ENCODE assay signal across 10 mouse cellular contexts in the genomic region with DNA sequence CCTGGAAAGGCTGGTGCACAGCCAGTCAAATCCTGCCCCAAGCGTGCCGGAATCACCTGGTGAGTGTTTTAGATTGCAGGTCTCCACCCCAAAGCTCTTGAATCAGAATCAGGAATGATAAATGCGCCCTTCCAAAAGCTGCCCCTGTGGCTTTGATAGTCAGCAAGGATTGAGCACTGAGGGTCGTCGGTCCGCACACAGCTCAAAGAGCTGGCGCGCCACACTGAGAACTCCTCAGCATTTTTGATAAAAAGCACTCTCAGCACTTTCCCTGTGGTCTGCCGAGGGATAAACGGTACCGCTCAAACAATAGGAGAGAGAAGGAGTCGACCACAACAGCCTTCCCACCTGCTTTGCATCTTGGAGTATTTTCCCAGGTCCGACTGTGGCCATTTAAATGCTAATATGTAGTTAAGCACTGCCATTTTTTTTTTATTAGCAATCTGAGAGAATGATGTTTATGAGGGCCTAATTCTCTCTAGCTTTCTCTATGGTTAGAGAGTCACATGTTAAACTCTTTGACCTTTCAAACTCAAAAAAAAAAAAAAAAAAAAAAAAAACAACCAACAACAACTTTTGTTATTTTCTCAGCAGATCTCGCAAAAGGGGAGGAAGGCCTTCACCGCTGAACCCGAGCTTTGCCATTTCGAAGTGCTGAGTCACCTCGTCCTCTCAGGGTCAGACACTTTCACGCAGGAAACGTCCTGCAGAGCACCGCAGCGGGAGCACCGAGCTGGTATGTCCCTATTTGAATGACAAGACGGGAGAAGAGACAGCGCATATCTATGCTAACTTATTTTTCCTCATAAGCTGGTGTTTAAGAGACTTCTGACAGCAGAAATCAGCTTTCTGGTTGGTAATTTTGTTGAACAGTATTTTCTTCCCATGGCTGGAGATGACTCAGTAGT. TPM values are rescaled to one million over a fixed set of nuclear protein-coding genes. Genes with fewer than 3 reads are reported as not detected.
DNase-seq lines count a peak whose midpoint lies in the region; ATAC-seq lines count a peak whose summit lies in the region.
"Had no signal": no experiment of that assay in that cellular context is flagged by ENCODE, and none has a peak within 500 bp of the region (broad histone marks: within the 10 kb centered on the region; RNA-seq: fewer than 3 reads in every experiment).

No protein-coding gene starts in this region.

- ATAC-seq in embryonic facial prominence, embryonic 11.5 days (replicated peaks; ENCODE audit: insufficient number of reproducible peaks, low FRiP score, low TSS enrichment, low read depth) = no peak
- no peak for ATAC-seq in liver, embryonic 11.5 days (replicated peaks; ENCODE audit: low FRiP score)
- 0 out of 2 replicates have a peak, but pooled peaks have one; percentile 41 for ATAC-seq in granulocyte monocyte progenitor cell, adult 5-6 weeks (replicated peaks; ENCODE audit: poor library complexity, severe bottlenecking)
- no peak for ATAC-seq in midbrain, embryonic 15.5 days (replicated peaks)
- ATAC-seq in intestine, embryonic 15.5 days = no peak

- H3K27ac ChIP-seq in embryonic facial prominence, embryonic 11.5 days (replicated peaks; ENCODE audit: low read depth, low read length) = no peak overlapping the region
- no peak overlapping the region for H3K27ac ChIP-seq in embryonic facial prominence, embryonic 10.5 days (replicated peaks)
- no peak overlapping the region for H3K27ac ChIP-seq in liver, embryonic 11.5 days (ENCODE audit: low read depth, low read length)
- H3K27ac ChIP-seq in midbrain, embryonic 15.5 days = no peak overlapping the region
- no peak overlapping the region for H3K27ac ChIP-seq in intestine, embryonic 15.5 days
- H3K27ac ChIP-seq: embryonic facial prominence, embryonic 13.5 days had no signal

- no peaks in the 10 kb centered on the region for H3K36me3 ChIP-seq in embryonic facial prominence, embryonic 11.5 days (replicated peaks; ENCODE audit: control insufficient read depth, insufficient read depth, low read depth, low read length)
- no peaks in the 10 kb centered on the region for H3K36me3 ChIP-seq in embryonic facial prominence, embryonic 10.5 days (replicated peaks)
- no peaks in the 10 kb centered on the region for H3K36me3 ChIP-seq in liver, embryonic 11.5 days (ENCODE audit: control insufficient read depth, insufficient read depth, low read length)
- no peaks in the 10 kb centered on the region for H3K36me3 ChIP-seq in midbrain, embryonic 15.5 days (replicated peaks)
- H3K36me3 ChIP-seq in intestine, embryonic 15.5 days = no peaks in the 10 kb centered on the region
- H3K36me3 ChIP-seq: embryonic facial prominence, embryonic 13.5 days had no signal

- no peak overlapping the region for H3K4me2 ChIP-seq in embryonic facial prominence, embryonic 11.5 days (ENCODE audit: low read depth, low read length)
- H3K4me2 ChIP-seq in liver, embryonic 11.5 days = peak overlapping the region; percentile 3; the same call in 1 of the 2 replicates
- H3K4me2 ChIP-seq in midbrain, embryonic 15.5 days = peak overlapping the region; percentile 10; the same call in 1 of the 2 replicates
- no peak overlapping the region for H3K4me2 ChIP-seq in intestine, embryonic 15.5 days (replicated peaks)
- H3K4me2 ChIP-seq: embryonic facial prominence, embryonic 13.5 days had no signal

- intact Hi-C loops in left cerebral cortex, postnatal 36 days (cut with DNase I) = no loop called here

- H3K4me1 ChIP-seq in embryonic facial prominence, embryonic 11.5 days (ENCODE audit: control insufficient read depth, insufficient read depth, low read length) = no peaks in the 10 kb centered on the region; the same call in 1 of the 2 replicates
- H3K4me1 ChIP-seq in embryonic facial prominence, embryonic 10.5 days = peaks cover 58% of the 10 kb centered on the region
- peaks cover 4% of the 10 kb centered on the region; the same call in 1 of the 2 replicates for H3K4me1 ChIP-seq in liver, embryonic 11.5 days (replicated peaks; ENCODE audit: control insufficient read depth, insufficient read depth, low read length)
- peaks cover 6% of the 10 kb centered on the region for H3K4me1 ChIP-seq in midbrain, embryonic 15.5 days
- H3K4me1 ChIP-seq in intestine, embryonic 15.5 days (replicated peaks) = peaks cover 3% of the 10 kb centered on the region

- 16% methylated on average over 25 of the region's 25 CpGs for WGBS in embryonic facial prominence, embryonic 11.5 days
- 18% methylated on average over 25 of the region's 25 CpGs for WGBS in embryonic facial prominence, embryonic 10.5 days
- 32% methylated on average over 25 of the region's 25 CpGs for WGBS in liver, embryonic 11.5 days
- WGBS in midbrain, embryonic 15.5 days = 12% methylated on average over 25 of the region's 25 CpGs
- WGBS in intestine, embryonic 15.5 days = 52% methylated on average over 25 of the region's 25 CpGs

- H3K9ac ChIP-seq in embryonic facial prominence, embryonic 11.5 days (replicated peaks; ENCODE audit: low read length) = no peak overlapping the region
- H3K9ac ChIP-seq in liver, embryonic 11.5 days (ENCODE audit: low read depth, low read length) = no peak overlapping the region
- no peak overlapping the region for H3K9ac ChIP-seq in midbrain, embryonic 15.5 days
- H3K9ac ChIP-seq in intestine, embryonic 15.5 days = no peak overlapping the region
- H3K9ac ChIP-seq: embryonic facial prominence, embryonic 13.5 days had no signal

- no peak overlapping the region for H3K4me3 ChIP-seq in embryonic facial prominence, embryonic 11.5 days (ENCODE audit: low read depth, low read length)
- H3K4me3 ChIP-seq in embryonic facial prominence, embryonic 10.5 days = no peak overlapping the region
- no peak overlapping the region for H3K4me3 ChIP-seq in liver, embryonic 11.5 days (ENCODE audit: low read depth, low read length)
- H3K4me3 ChIP-seq in midbrain, embryonic 15.5 days = no peak overlapping the region
- H3K4me3 ChIP-seq in intestine, embryonic 15.5 days (replicated peaks) = no peak overlapping the region
- H3K4me3 ChIP-seq: embryonic facial prominence, embryonic 13.5 days had no signal

- H3K27me3 ChIP-seq in embryonic facial prominence, embryonic 11.5 days (ENCODE audit: control insufficient read depth, insufficient read depth, low read length) = no peaks in the 10 kb centered on the region
- H3K27me3 ChIP-seq in embryonic facial prominence, embryonic 10.5 days (replicated peaks; ENCODE audit: low read depth, poor library complexity, severe bottlenecking) = peaks cover 10% of the 10 kb centered on the region
- H3K27me3 ChIP-seq in liver, embryonic 11.5 days (replicated peaks; ENCODE audit: control insufficient read depth, insufficient read depth, low read length) = no peaks in the 10 kb centered on the region
- no peaks in the 10 kb centered on the region for H3K27me3 ChIP-seq in midbrain, embryonic 15.5 days (replicated peaks)
- no peaks in the 10 kb centered on the region for H3K27me3 ChIP-seq in intestine, embryonic 15.5 days (replicated peaks)

- peak; percentile 41 for DNase-seq in embryonic facial prominence, embryonic 11.5 days (ENCODE audit: low spot score)
- DNase-seq in embryonic facial prominence, embryonic 10.5 days (ENCODE audit: low spot score) = no peak
- no peak for DNase-seq in liver, embryonic 11.5 days (ENCODE audit: low spot score)
- DNase-seq in liver = no peak
- no peak for DNase-seq in left cerebral cortex, postnatal 36 days (ENCODE audit: low spot score in 2 of 2)
- DNase-seq: lung, adult 2 months had no signal

- no peaks in the 10 kb centered on the region for H3K9me3 ChIP-seq in embryonic facial prominence, embryonic 11.5 days (replicated peaks; ENCODE audit: control insufficient read depth, low read length)
- H3K9me3 ChIP-seq in embryonic facial prominence, embryonic 10.5 days = no peaks in the 10 kb centered on the region
- H3K9me3 ChIP-seq in liver, embryonic 11.5 days (ENCODE audit: control insufficient read depth, low read length) = no peaks in the 10 kb centered on the region
- H3K9me3 ChIP-seq in midbrain, embryonic 15.5 days = no peaks in the 10 kb centered on the region
- H3K9me3 ChIP-seq in intestine, embryonic 15.5 days = no peaks in the 10 kb centered on the region
- H3K9me3 ChIP-seq: embryonic facial prominence, embryonic 13.5 days had no signal

RNA-seq across cellular contexts. Expression of gene Zfp281, which starts 50.1 kb away (rescaled TPM):
- polyA plus RNA-seq in embryonic facial prominence, embryonic 11.5 days (2014; fragmentation: Nextera tagmentation; extraction: Ambion mirVana) = 41.2 and 42.3 TPM in 2 replicates
- polyA plus RNA-seq in embryonic facial prominence, embryonic 10.5 days (2016; fragmentation: Nextera tagmentation; extraction: Ambion mirVana) = 32.8 and 33.0 TPM in 2 replicates
- 19.3 and 21.3 TPM in 2 replicates for polyA plus RNA-seq in liver, embryonic 11.5 days (2014; fragmentation: Nextera tagmentation; extraction: Ambion mirVana)
- 10.9 and 14.1 TPM in 2 replicates for total RNA-seq in granulocyte monocyte progenitor cell, adult 5-6 weeks (2014; fragmentation: Nextera tagmentation)
- total RNA-seq in granulocyte monocyte progenitor cell, adult 5-6 weeks (2017) = 23.1 and 25.1 TPM in 2 replicates
- polyA plus RNA-seq in midbrain, embryonic 15.5 days (2015; fragmentation: Nextera tagmentation; extraction: Ambion mirVana) = 23.9 TPM in 2 replicates
- total RNA-seq in left cerebral cortex, postnatal 36 days (2021) = 10 to 100 TPM; 33.9 to 36.2 TPM
- 12.4 and 16.5 TPM in 2 replicates for polyA plus RNA-seq in intestine, embryonic 15.5 days (2015; fragmentation: Nextera tagmentation; extraction: Ambion mirVana)

Comparison
In these comparisons a context has a peak if more than half of its experiments do, and no peak if none do; other contexts are left out.
1. H3K4me2 ChIP-seq: peak in liver, embryonic 11.5 days (single experiment) and midbrain, embryonic 15.5 days (single experiment); none in embryonic facial prominence, embryonic 11.5 days (single experiment) and intestine, embryonic 15.5 days (single experiment).